Mouse (Mus musculus): Measurements from ENCODE around the gene Neu1. TPM values are rescaled to one million over a fixed set of nuclear protein-coding genes. Genes with fewer than 3 reads are reported as not detected.
A peak's percentile ranks its signal among the peaks of the same experiment; 100 is the strongest.

The Neu1 gene
- total and polyA plus RNA-seq, 3 experiments: 31.2 to 32.0 (median 31.9) TPM

DNA sequence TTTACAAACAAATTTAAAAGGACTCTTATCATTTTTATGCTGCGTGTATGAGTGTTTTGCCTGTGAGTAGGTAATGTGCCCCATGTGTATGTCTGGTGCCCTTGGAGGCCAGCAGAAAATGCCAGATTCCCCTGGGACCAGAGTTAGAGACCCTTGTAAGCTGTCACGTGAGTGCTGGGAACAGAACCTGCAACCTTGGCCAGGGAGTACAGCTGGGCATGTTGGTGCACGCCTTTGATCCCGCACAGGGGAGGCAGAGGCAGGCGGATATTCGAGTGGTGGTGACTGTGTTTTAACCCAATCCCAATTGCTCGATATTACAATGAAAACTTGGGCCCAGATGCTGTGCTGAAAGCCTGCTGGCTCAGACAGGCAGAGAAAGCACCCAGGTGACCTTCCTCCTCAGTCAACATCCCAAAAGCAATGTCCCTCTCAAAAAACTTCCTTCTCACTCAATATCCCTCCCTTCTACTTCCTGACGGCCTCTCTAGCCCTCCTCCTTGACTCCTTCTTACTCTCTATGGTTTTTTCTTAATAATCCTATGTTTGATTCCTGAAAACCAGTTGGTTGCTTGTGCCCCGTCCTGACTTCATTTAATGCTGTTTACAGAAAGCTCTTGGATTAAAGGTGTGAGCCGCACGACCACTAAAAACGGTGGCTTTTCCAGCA is 40.8 kb upstream of the Neu1 start:
- in situ Hi-C loops (cut with MboI; ENCODE audit: low pct_ligation_motif_present, low pct_unique_long_range_greater_than_20kb, low sequenced_read_pairs) (no loop called here), dilution Hi-C loops (cut with MboI; ENCODE audit: extremely low pct_ligation_motif_present, extremely low pct_unique_long_range_greater_than_20kb, low sequenced_read_pairs) (no loop called here)
- Histone ChIP-seq H3K9ac (ENCODE audit: insufficient read depth, low read depth) (no peak overlapping the region), H3K36me3 (replicated peaks in 1 of 2; ENCODE audit: control insufficient read depth in 1 of 2, insufficient read depth in 1 of 2, low read length in 1 of 2) (peaks cover 1% of the 10 kb centered on the region in 2 experiments), H3K27me3 (replicated peaks) (no peaks in the 10 kb centered on the region), H3K4me2 (ENCODE audit: insufficient read depth, low read depth, poor library complexity, severe bottlenecking) (no peak overlapping the region), H3K9me3 (replicated peaks; ENCODE audit: low read length) (peaks cover 5% of the 10 kb centered on the region), H3K4me1 (ENCODE audit: control insufficient read depth in 1 of 2, insufficient read depth in 2 of 2) (peaks cover 6 to 25% of the 10 kb centered on the region in 2 experiments), H3K79me2 (replicated peaks; ENCODE audit: control insufficient read depth, extremely low read depth, insufficient read depth, poor library complexity, severe bottlenecking) (no peaks in the 10 kb centered on the region), H3K27ac (ENCODE audit: insufficient read depth, low read depth) (no peak overlapping the region), H3K4me3 (replicated peaks in 1 of 3; ENCODE audit: low read depth in 2 of 3, low read length in 2 of 3, poor library complexity in 1 of 3) (no peak overlapping the region)
- TF ChIP-seq ZNF384 (IDR thresholded peaks at IDR 0.05; ENCODE audit: low read depth, low read length): no peak
- TF ChIP-seq BHLHE40 (IDR thresholded peaks at IDR 0.05; ENCODE audit: low read depth, low read length): 0 out of 2 replicates have a peak, but pooled peaks have one; percentile 17
- TF ChIP-seq TCF12 (IDR thresholded peaks at IDR 0.05; ENCODE audit: low read depth, low read length): no peak
- TF ChIP-seq USF1 (IDR thresholded peaks at IDR 0.05; ENCODE audit: low read depth, low read length): no peak
- DNase-seq (ENCODE audit: extremely low read depth): no peak

GRCm38 (mm10) chr17:34891377-34891776 is 39.7 kb upstream of the Neu1 start:
- Histone ChIP-seq H3K27me3 (replicated peaks) (no peaks in the 10 kb centered on the region), H3K4me1 (ENCODE audit: control insufficient read depth in 1 of 2, insufficient read depth in 2 of 2) (peaks cover 10 to 34% of the 10 kb centered on the region in 2 experiments), H3K27ac (ENCODE audit: insufficient read depth, low read depth) (no peak overlapping the region), H3K9me3 (replicated peaks; ENCODE audit: low read length) (peaks cover 8% of the 10 kb centered on the region), H3K4me3 (replicated peaks in 1 of 3; ENCODE audit: low read depth in 2 of 3, low read length in 2 of 3, poor library complexity in 1 of 3) (no peak overlapping the region), H3K36me3 (replicated peaks in 1 of 2; ENCODE audit: control insufficient read depth in 1 of 2, insufficient read depth in 1 of 2, low read length in 1 of 2) (peaks cover 2 to 13% of the 10 kb centered on the region in 2 experiments), H3K4me2 (ENCODE audit: insufficient read depth, low read depth, poor library complexity, severe bottlenecking) (no peak overlapping the region), H3K79me2 (replicated peaks; ENCODE audit: control insufficient read depth, extremely low read depth, insufficient read depth, poor library complexity, severe bottlenecking) (no peaks in the 10 kb centered on the region), H3K9ac (ENCODE audit: insufficient read depth, low read depth) (no peak overlapping the region)
- dilution Hi-C loops (cut with MboI; ENCODE audit: extremely low pct_ligation_motif_present, extremely low pct_unique_long_range_greater_than_20kb, low sequenced_read_pairs) (no loop called here), in situ Hi-C loops (cut with MboI; ENCODE audit: low pct_ligation_motif_present, low pct_unique_long_range_greater_than_20kb, low sequenced_read_pairs) (no loop called here)
- TF ChIP-seq USF2 (conservative IDR thresholded peaks at IDR 0.05; ENCODE audit: low read depth, low read length) (no peak), USF1 (IDR thresholded peaks at IDR 0.05; ENCODE audit: low read depth, low read length) (no peak), CTCF (conservative IDR thresholded peaks at IDR 0.05 in 1 of 2, IDR thresholded peaks at IDR 0.05 in 1 of 2; ENCODE audit: low read depth in 2 of 2, low read length in 2 of 2) (peak in 1 of 2 experiments; percentile 33; a peak in 2 of 4 replicates), RCOR1 (conservative IDR thresholded peaks at IDR 0.05; ENCODE audit: low read depth, low read length) (no peak), RAD21 (IDR thresholded peaks at IDR 0.05; ENCODE audit: low read depth, low read length) (peak; percentile 8; the same call in 1 of the 2 replicates), UBTF (IDR thresholded peaks at IDR 0.05; ENCODE audit: low read depth, low read length) (no peak)
- DNase-seq (ENCODE audit: extremely low read depth): no peak

- no peaks in the 10 kb centered on the region; the same call in none of the 2 replicates for H3K79me2 ChIP-seq (replicated peaks; ENCODE audit: control insufficient read depth, extremely low read depth, insufficient read depth, poor library complexity, severe bottlenecking)
- no peaks in the 10 kb centered on the region for H3K27me3 ChIP-seq (replicated peaks)
- no peak overlapping the region for H3K4me3 ChIP-seq (replicated peaks in 1 of 3; ENCODE audit: low read depth in 2 of 3, low read length in 2 of 3, poor library complexity in 1 of 3)
- in situ Hi-C loops (cut with MboI; ENCODE audit: low pct_ligation_motif_present, low pct_unique_long_range_greater_than_20kb, low sequenced_read_pairs): no loop called here
- no peak for TF ChIP-seq NELFE (IDR thresholded peaks at IDR 0.05; ENCODE audit: low read depth, low read length)
- no peak for TF ChIP-seq TCF12 (IDR thresholded peaks at IDR 0.05; ENCODE audit: low read depth, low read length)
- TF ChIP-seq CHD1 (IDR thresholded peaks at IDR 0.05; ENCODE audit: low read depth, low read length): no peak
- TF ChIP-seq ETS1 (conservative IDR thresholded peaks at IDR 0.05; ENCODE audit: low read depth, low read length): no peak
- TF ChIP-seq KAT2A (IDR thresholded peaks at IDR 0.05; ENCODE audit: insufficient replicate concordance, low read length): no peak
- TF ChIP-seq ZKSCAN1 (IDR thresholded peaks at IDR 0.05; ENCODE audit: borderline replicate concordance, low read depth, low read length): no peak
- TF ChIP-seq TBP (conservative IDR thresholded peaks at IDR 0.05; ENCODE audit: low read depth, low read length): no peak
- TF ChIP-seq SIN3A (IDR thresholded peaks at IDR 0.05; ENCODE audit: low read length): no peak
- TF ChIP-seq UBTF (IDR thresholded peaks at IDR 0.05; ENCODE audit: low read depth, low read length): no peak
- no peak for TF ChIP-seq POLR2A (IDR thresholded peaks at IDR 0.05; ENCODE audit: low read depth, low read length)
- no peak for TF ChIP-seq ZMIZ1 (IDR thresholded peaks at IDR 0.05; ENCODE audit: low read depth, low read length)
- TF ChIP-seq RAD21 (IDR thresholded peaks at IDR 0.05; ENCODE audit: low read depth, low read length): no peak
- no peak for TF ChIP-seq PAX5 (IDR thresholded peaks at IDR 0.05; ENCODE audit: low read length)
- no peak for TF ChIP-seq CTCF (conservative IDR thresholded peaks at IDR 0.05 in 1 of 2, IDR thresholded peaks at IDR 0.05 in 1 of 2; ENCODE audit: low read depth in 2 of 2, low read length in 2 of 2)
- no peak for TF ChIP-seq USF1 (IDR thresholded peaks at IDR 0.05; ENCODE audit: low read depth, low read length)
- no peak for TF ChIP-seq MAX (IDR thresholded peaks at IDR 0.05; ENCODE audit: low read length)
- no peak for TF ChIP-seq IRF4 (IDR thresholded peaks at IDR 0.05; ENCODE audit: low read depth, low read length)
- TF ChIP-seq EP300 (IDR thresholded peaks at IDR 0.05; ENCODE audit: low read length): no peak
- TF ChIP-seq CHD2 (IDR thresholded peaks at IDR 0.05; ENCODE audit: low read length): no peak
- H3K9ac ChIP-seq (ENCODE audit: insufficient read depth, low read depth): peak overlapping the region; percentile 41; the same call in 1 of the 2 replicates
- H3K9me3 ChIP-seq (replicated peaks; ENCODE audit: low read length): peaks cover 5% of the 10 kb centered on the region
- H3K27ac ChIP-seq (ENCODE audit: insufficient read depth, low read depth): no peak overlapping the region
- no peak for DNase-seq (ENCODE audit: extremely low read depth)
- dilution Hi-C loops (cut with MboI; ENCODE audit: extremely low pct_ligation_motif_present, extremely low pct_unique_long_range_greater_than_20kb, low sequenced_read_pairs): no loop called here
- H3K4me1 ChIP-seq (ENCODE audit: control insufficient read depth in 1 of 2, insufficient read depth in 2 of 2): peaks cover 9 to 29% of the 10 kb centered on the region in 2 experiments
- peaks cover 2 to 15% of the 10 kb centered on the region in 2 experiments for H3K36me3 ChIP-seq (replicated peaks in 1 of 2; ENCODE audit: control insufficient read depth in 1 of 2, insufficient read depth in 1 of 2, low read length in 1 of 2)
- H3K4me2 ChIP-seq (ENCODE audit: insufficient read depth, low read depth, poor library complexity, severe bottlenecking): peak overlapping the region; percentile 18; the same call in 1 of the 2 replicates
These were observed 37.8 kb upstream of the Neu1 start for GRCm38 (mm10) chr17:34893072-34893824.

All from CH12.LX (cell line).